ENCODE assay signal across 27 mouse cellular contexts in genomic region chr14:100627523-100627922, GRCm38 (mm10).
DNase-seq lines count a peak whose midpoint lies in the region; ATAC-seq lines count a peak whose summit lies in the region.
"Had no signal": no experiment of that assay in that cellular context is flagged by ENCODE, and none has a peak within 500 bp of the region (broad histone marks: within the 10 kb centered on the region; RNA-seq: fewer than 3 reads in every experiment).

No protein-coding gene starts in this region.

- DNase-seq in embryonic facial prominence, embryonic 14.5 days (ENCODE audit: low spot score) = peak; percentile 34
- no peak for DNase-seq in embryonic facial prominence, embryonic 10.5 days (ENCODE audit: low spot score)
- peak; percentile 50 for DNase-seq in midbrain, embryonic 14.5 days
- peak; percentile 63 for DNase-seq in retina, postnatal 1 day
- DNase-seq: adrenal gland, adult 8-10 months; adrenal gland, postnatal 14 days; adrenal gland, postnatal 36 days; B cell, adult 2 months; cerebellum, adult 11 months; cerebellum, adult 18-20 months; cerebellum, adult 8-10 months; cerebellum, adult 9-11 months; cerebellum, postnatal 14 days; cerebellum, postnatal 36 days; embryo, embryonic 11 days; forebrain, postnatal 0 days had no signal

- no peaks in the 10 kb centered on the region for H3K36me3 ChIP-seq in embryonic facial prominence, embryonic 14.5 days (ENCODE audit: control insufficient read depth, insufficient read depth, low read length)
- no peaks in the 10 kb centered on the region for H3K36me3 ChIP-seq in embryonic facial prominence, embryonic 10.5 days (replicated peaks)
- no peaks in the 10 kb centered on the region for H3K36me3 ChIP-seq in midbrain, embryonic 14.5 days (ENCODE audit: control insufficient read depth, insufficient read depth, low read length)
- no peaks in the 10 kb centered on the region for H3K36me3 ChIP-seq in midbrain, embryonic 15.5 days (replicated peaks)
- H3K36me3 ChIP-seq: embryonic facial prominence, embryonic 12.5 days; embryonic facial prominence, embryonic 15.5 days; forebrain, embryonic 15.5 days; G1E had no signal

- no peak overlapping the region for H3K27ac ChIP-seq in embryonic facial prominence, embryonic 14.5 days (replicated peaks; ENCODE audit: low read depth, low read length)
- H3K27ac ChIP-seq in embryonic facial prominence, embryonic 10.5 days (replicated peaks) = no peak overlapping the region
- H3K27ac ChIP-seq in midbrain, embryonic 14.5 days (replicated peaks; ENCODE audit: low read depth, low read length) = no peak overlapping the region
- H3K27ac ChIP-seq in midbrain, embryonic 15.5 days = no peak overlapping the region
- H3K27ac ChIP-seq: embryonic facial prominence, embryonic 12.5 days; embryonic facial prominence, embryonic 15.5 days; forebrain, embryonic 13.5 days; forebrain, embryonic 15.5 days had no signal

- H3K9me3 ChIP-seq in embryonic facial prominence, embryonic 14.5 days (ENCODE audit: control insufficient read depth, low read length) = no peaks in the 10 kb centered on the region
- H3K9me3 ChIP-seq in embryonic facial prominence, embryonic 10.5 days = no peaks in the 10 kb centered on the region
- H3K9me3 ChIP-seq in midbrain, embryonic 14.5 days (ENCODE audit: control insufficient read depth, low read length) = no peaks in the 10 kb centered on the region
- H3K9me3 ChIP-seq in midbrain, embryonic 15.5 days = no peaks in the 10 kb centered on the region
- H3K9me3 ChIP-seq: embryonic facial prominence, embryonic 12.5 days; embryonic facial prominence, embryonic 15.5 days; forebrain, embryonic 13.5 days; forebrain, embryonic 15.5 days had no signal

- no peak overlapping the region for H3K4me2 ChIP-seq in embryonic facial prominence, embryonic 14.5 days (ENCODE audit: low read depth, low read length)
- H3K4me2 ChIP-seq in midbrain, embryonic 14.5 days (ENCODE audit: low read length) = no peak overlapping the region
- no peak overlapping the region for H3K4me2 ChIP-seq in midbrain, embryonic 15.5 days
- H3K4me2 ChIP-seq: embryonic facial prominence, embryonic 12.5 days; embryonic facial prominence, embryonic 15.5 days; forebrain, embryonic 13.5 days; forebrain, embryonic 15.5 days had no signal

- no peaks in the 10 kb centered on the region for H3K27me3 ChIP-seq in embryonic facial prominence, embryonic 14.5 days (replicated peaks; ENCODE audit: control insufficient read depth, insufficient read depth, low read length)
- H3K27me3 ChIP-seq in embryonic facial prominence, embryonic 10.5 days (replicated peaks; ENCODE audit: low read depth, poor library complexity, severe bottlenecking) = no peaks in the 10 kb centered on the region
- H3K27me3 ChIP-seq in midbrain, embryonic 14.5 days (ENCODE audit: control insufficient read depth, insufficient read depth, low read length) = no peaks in the 10 kb centered on the region
- H3K27me3 ChIP-seq in midbrain, embryonic 15.5 days (replicated peaks) = no peaks in the 10 kb centered on the region
- H3K27me3 ChIP-seq: CH12.LX; embryonic facial prominence, embryonic 12.5 days; embryonic facial prominence, embryonic 15.5 days; forebrain, embryonic 13.5 days; forebrain, embryonic 15.5 days; Patski had no signal

- H3K4me3 ChIP-seq in embryonic facial prominence, embryonic 14.5 days (ENCODE audit: low read depth, low read length) = no peak overlapping the region
- H3K4me3 ChIP-seq in embryonic facial prominence, embryonic 10.5 days = no peak overlapping the region
- no peak overlapping the region for H3K4me3 ChIP-seq in midbrain, embryonic 14.5 days (replicated peaks; ENCODE audit: low read depth, low read length)
- H3K4me3 ChIP-seq in midbrain, embryonic 15.5 days = no peak overlapping the region
- H3K4me3 ChIP-seq: embryonic facial prominence, embryonic 12.5 days; embryonic facial prominence, embryonic 15.5 days; forebrain, embryonic 13.5 days; forebrain, embryonic 15.5 days had no signal

- H3K4me1 ChIP-seq in embryonic facial prominence, embryonic 14.5 days (ENCODE audit: control insufficient read depth, insufficient read depth, low read length) = no peaks in the 10 kb centered on the region
- H3K4me1 ChIP-seq in embryonic facial prominence, embryonic 10.5 days = peaks cover 4% of the 10 kb centered on the region; the same call in 1 of the 2 replicates
- no peaks in the 10 kb centered on the region for H3K4me1 ChIP-seq in midbrain, embryonic 14.5 days (ENCODE audit: control insufficient read depth, insufficient read depth, low read length)
- no peaks in the 10 kb centered on the region for H3K4me1 ChIP-seq in midbrain, embryonic 15.5 days
- H3K4me1 ChIP-seq: embryonic facial prominence, embryonic 12.5 days; embryonic facial prominence, embryonic 15.5 days; forebrain, embryonic 13.5 days; forebrain, embryonic 15.5 days had no signal

- peak; percentile 77 for ATAC-seq in embryonic facial prominence, embryonic 14.5 days (ENCODE audit: low read depth)
- no peak for ATAC-seq in midbrain, embryonic 14.5 days (ENCODE audit: low FRiP score, low TSS enrichment)
- no peak for ATAC-seq in midbrain, embryonic 15.5 days (replicated peaks)
- ATAC-seq in erythroblast, adult 5-6 weeks (replicated peaks; ENCODE audit: low FRiP score, poor library complexity, severe bottlenecking) = no peak
- ATAC-seq: activated CD4-positive, CD25-positive, alpha-beta regulatory T cell, adult 4 months; CD4-positive, CD25-positive, alpha-beta regulatory T cell, adult 4 months; forebrain, embryonic 13.5 days; forebrain, embryonic 15.5 days; forebrain, postnatal 0 days; Patski had no signal

- WGBS in embryonic facial prominence, embryonic 14.5 days = 33% methylated on average over 2 of the region's 2 CpGs
- 32% methylated on average over 2 of the region's 2 CpGs for WGBS in embryonic facial prominence, embryonic 10.5 days
- 15% methylated on average over 2 of the region's 2 CpGs for WGBS in midbrain, embryonic 14.5 days
- WGBS in midbrain, embryonic 15.5 days = 16% methylated on average over 2 of the region's 2 CpGs

- H3K9ac ChIP-seq in embryonic facial prominence, embryonic 14.5 days (ENCODE audit: low read depth, low read length) = no peak overlapping the region
- no peak overlapping the region for H3K9ac ChIP-seq in midbrain, embryonic 14.5 days (replicated peaks; ENCODE audit: low read length)
- no peak overlapping the region for H3K9ac ChIP-seq in midbrain, embryonic 15.5 days
- H3K9ac ChIP-seq: embryonic facial prominence, embryonic 12.5 days; embryonic facial prominence, embryonic 15.5 days; forebrain, embryonic 13.5 days; forebrain, embryonic 15.5 days; forebrain, postnatal 0 days had no signal
